Mouse (Mus musculus) layer of hippocampus, postnatal 36 days (tissue): ENCODE measurements around the gene Gm6408. TPM values are rescaled to one million over a fixed set of nuclear protein-coding genes. Genes with fewer than 3 reads are reported as not detected.

Experiments used
- total RNA-seq, 2 experiments: library from RNA; stranded (reverse); gene quantifications; 2 replicates each; pipeline ENCODE4 v1.2.3; 2021

Gm6408 gene
- total RNA-seq, 2 experiments from 2014 or later = not detected

Other genes starting within 250 kb of the Gm6408 start
- gene Wasf3, start 97.0 kb upstream of the Gm6408 start, total RNA-seq = 100 to 1,000 TPM; 104 to 106 TPM
- gene Gm6370, start 9.4 kb downstream of the Gm6408 start, total RNA-seq = not detected
- not detected for gene 4930449I24Rik, start 20.4 kb downstream of the Gm6408 start, total RNA-seq
- not detected for gene Gm3402, start 32.2 kb downstream of the Gm6408 start, total RNA-seq
- not detected for gene Gm3404, start 43.8 kb downstream of the Gm6408 start, total RNA-seq
- gene Gm3409, start 55.7 kb downstream of the Gm6408 start, total RNA-seq = not detected
- not detected for gene Gm3415, start 74.2 kb downstream of the Gm6408 start, total RNA-seq
- 10 to 100 TPM; 37.6 to 38.1 TPM for gene Gpr12, start 103.3 kb downstream of the Gm6408 start, total RNA-seq